Mouse (Mus musculus) olfactory bulb, adult 2 months (tissue): ENCODE data around the gene Itgb5. TPM values are rescaled to one million over a fixed set of nuclear protein-coding genes. Genes with fewer than 3 reads are reported as not detected.

ENCODE experiments used
- H3K27ac ChIP-seq: fragments of 200-500 bp; 2 replicates; pipeline ENCODE4 v1.5.1; 2012; ENCODE audit warnings: low read depth, low read length; ENCODE audit not compliant: insufficient read depth
- H3K4me1 ChIP-seq: fragments of 200-500 bp; 2 replicates; pipeline ENCODE4 v1.6.1; 2012; ENCODE audit warnings: low read length; ENCODE audit not compliant: control insufficient read depth, insufficient read depth
- H3K4me3 ChIP-seq: fragments of 200-500 bp; 2 replicates; pipeline ENCODE4 v1.5.1; 2012; ENCODE audit warnings: mild to moderate bottlenecking, low read depth, low read length, moderate library complexity; ENCODE audit not compliant: insufficient read depth
- CTCF ChIP-seq: fragments of 200-500 bp; IDR thresholded peaks from 2 replicates; pipeline ENCODE4 v1.5.1; 2012; ENCODE audit warnings: low read depth, mild to moderate bottlenecking, low read length, moderate library complexity; ENCODE audit not compliant: insufficient read depth
- POLR2A ChIP-seq: fragments of 200-500 bp; IDR thresholded peaks from 2 replicates; pipeline ENCODE4 v1.6.1; 2012; ENCODE audit warnings: mild to moderate bottlenecking, low read depth, low read length, moderate library complexity; ENCODE audit not compliant: insufficient read depth
- WGBS: fragments of 180-500 bp; shearing (Covaris S2); methylation state at CpG from one replicate; pipeline ENCODE4 v1.1.7; 2018; 5-methylcytosine and 5-hydroxymethylcytosine counted together
- polyA plus RNA-seq: library from polyadenylated mRNA; stranded (reverse); fragments of >200 nt; gene quantifications from 2 replicates; pipeline ENCODE4 v1.2.4, GENCODE M21; 2012; ENCODE audit warnings: low replicate concordance; ENCODE audit not compliant: missing spikeins, insufficient read depth, insufficient read length

Gene Itgb5
- polyA plus RNA-seq, 1 experiment, result not detected

DNA sequence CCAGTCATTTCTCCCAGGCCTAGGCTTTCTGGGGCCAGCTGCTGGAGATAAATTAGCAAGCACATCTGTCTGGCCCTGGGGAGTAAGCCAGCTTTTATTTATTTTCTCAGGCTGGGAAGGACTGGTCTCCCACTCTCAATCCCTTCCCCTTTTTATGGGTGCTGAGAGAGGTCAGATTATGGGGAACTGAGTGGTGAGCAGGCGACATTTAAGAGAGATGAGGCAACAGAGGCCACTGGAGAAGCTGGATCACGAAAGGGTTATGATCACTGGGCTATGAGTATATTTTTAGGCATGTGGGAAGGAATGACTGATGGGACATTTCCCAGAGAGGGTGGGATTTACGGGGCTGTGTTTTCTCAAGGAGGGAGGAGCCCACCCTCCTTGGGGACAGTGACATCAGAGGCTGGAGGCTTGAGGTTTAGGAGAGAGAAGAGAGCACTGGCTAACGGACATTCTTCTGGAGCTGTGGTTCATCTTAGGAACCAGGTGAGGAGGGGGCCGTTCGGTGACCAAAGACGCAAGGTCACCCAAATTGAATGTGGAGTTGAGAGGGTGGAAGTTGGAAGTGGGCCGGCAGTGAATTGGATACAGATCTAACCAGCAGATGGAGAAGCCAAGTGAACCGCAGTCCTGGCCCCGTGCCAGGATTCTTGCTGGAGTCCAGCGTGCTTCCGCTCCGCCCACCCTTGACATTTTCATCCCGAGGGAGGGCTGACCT is 62.3 kb downstream of the Itgb5 start:
- no peak overlapping the region for H3K4me3 ChIP-seq
- H3K4me1 ChIP-seq, result peaks cover 11% of the 10 kb centered on the region
- WGBS, result 25% methylated on average over 14 of the region's 14 CpGs
- no peak for TF ChIP-seq CTCF
- TF ChIP-seq POLR2A, result no peak
- H3K27ac ChIP-seq, result no peak overlapping the region

GRCm38 (mm10) chr16:33892539-33892938 is 63.1 kb downstream of the Itgb5 start:
- 52% methylated on average over 6 of the region's 6 CpGs for WGBS
- H3K27ac ChIP-seq, result no peak overlapping the region
- no peak overlapping the region for H3K4me3 ChIP-seq
- TF ChIP-seq CTCF, result no peak
- TF ChIP-seq POLR2A, result no peak
- peaks cover 11% of the 10 kb centered on the region for H3K4me1 ChIP-seq

DNA sequence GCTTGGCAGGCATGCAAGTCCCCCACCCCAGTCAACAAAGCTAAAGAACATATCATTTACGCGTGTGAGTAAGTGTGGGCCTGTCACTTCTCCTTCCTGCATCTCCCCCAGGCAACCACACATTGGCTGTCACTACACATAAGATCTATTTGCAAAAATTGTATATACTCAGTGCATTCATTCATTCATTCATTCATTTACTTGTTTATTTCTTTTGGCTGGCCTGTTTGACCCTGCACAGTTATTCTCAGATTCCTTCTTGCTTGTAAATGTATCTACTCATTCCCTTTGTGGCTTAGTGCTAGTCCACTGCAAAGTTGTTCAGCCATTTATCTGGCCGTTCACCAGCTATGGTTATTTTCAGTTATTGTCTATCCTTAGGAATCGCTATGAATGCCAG is 64.3 kb downstream of the Itgb5 start:
- H3K4me1 ChIP-seq, result peaks cover 11% of the 10 kb centered on the region
- TF ChIP-seq POLR2A (no peak), CTCF (no peak)
- no peak overlapping the region for H3K4me3 ChIP-seq
- no peak overlapping the region for H3K27ac ChIP-seq
- 91% methylated on average over 4 of the region's 4 CpGs for WGBS

DNA sequence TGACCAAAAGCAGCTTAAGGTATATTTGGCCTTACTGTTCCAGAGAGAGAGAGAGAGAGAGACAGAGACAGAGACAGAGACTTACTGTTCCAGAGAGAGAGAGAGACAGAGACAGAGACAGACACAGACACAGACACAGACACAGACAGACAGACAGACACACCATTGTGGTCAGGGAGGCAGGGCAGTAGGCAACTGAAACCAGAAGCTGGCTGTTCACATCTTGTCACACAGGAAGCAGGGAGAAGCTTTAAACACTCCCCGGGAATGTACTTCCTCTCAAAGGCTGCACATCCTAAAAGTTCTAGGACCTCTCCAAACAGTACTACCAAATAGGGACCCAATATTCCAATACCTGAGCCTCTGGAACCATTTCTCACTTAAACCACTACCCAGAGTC is 65.0 kb downstream of the Itgb5 start:
- Histone ChIP-seq H3K4me1 (peaks cover 11% of the 10 kb centered on the region), H3K4me3 (no peak overlapping the region), H3K27ac (no peak overlapping the region)
- 91% methylated on average over 1 of the region's 1 CpGs for WGBS
- TF ChIP-seq CTCF, result no peak
- no peak for TF ChIP-seq POLR2A

DNA sequence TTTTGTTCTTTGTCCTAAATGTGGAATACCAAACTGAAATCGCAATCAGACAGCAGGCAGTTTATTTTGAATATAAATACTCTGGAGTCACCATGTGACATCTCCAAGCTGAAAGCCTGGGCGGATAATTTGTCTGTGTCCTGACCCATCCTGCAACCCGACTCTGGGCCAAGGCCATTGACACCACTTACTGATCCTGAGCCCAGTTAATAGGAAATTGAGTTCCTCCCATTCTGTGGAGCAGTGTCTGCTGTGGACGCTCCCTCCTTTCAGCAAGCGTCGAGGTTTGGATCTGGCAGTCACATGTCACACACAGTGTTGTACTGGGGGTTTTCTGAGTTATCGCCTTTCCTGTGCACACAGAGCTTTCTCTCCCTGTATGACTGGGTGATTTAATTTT is 66.2 kb downstream of the Itgb5 start:
- 76% methylated on average over 7 of the region's 7 CpGs for WGBS
- H3K27ac ChIP-seq, result no peak overlapping the region
- TF ChIP-seq CTCF (no peak), POLR2A (no peak)
- H3K4me3 ChIP-seq, result no peak overlapping the region
- H3K4me1 ChIP-seq, result peaks cover 11% of the 10 kb centered on the region

DNA sequence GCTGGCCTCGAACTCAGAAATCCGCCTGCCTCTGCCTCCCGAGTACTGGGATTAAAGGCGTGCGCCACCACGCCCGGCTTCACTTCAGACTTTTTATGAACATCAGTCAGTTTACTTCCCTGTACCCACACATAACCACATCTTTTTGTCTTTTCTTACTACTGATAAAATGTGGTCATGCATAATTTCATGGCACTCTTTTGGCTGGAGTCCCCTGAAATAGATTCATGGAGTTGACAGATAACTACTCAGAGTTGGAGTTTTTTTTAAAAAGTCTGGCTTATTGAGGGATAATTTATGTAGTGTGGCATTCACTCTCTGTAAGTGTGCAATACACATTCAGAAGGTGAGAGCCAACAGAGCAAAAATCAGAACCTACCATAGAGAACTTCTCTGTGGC is 67.3 kb downstream of the Itgb5 start:
- TF ChIP-seq CTCF (no peak), POLR2A (no peak)

DNA sequence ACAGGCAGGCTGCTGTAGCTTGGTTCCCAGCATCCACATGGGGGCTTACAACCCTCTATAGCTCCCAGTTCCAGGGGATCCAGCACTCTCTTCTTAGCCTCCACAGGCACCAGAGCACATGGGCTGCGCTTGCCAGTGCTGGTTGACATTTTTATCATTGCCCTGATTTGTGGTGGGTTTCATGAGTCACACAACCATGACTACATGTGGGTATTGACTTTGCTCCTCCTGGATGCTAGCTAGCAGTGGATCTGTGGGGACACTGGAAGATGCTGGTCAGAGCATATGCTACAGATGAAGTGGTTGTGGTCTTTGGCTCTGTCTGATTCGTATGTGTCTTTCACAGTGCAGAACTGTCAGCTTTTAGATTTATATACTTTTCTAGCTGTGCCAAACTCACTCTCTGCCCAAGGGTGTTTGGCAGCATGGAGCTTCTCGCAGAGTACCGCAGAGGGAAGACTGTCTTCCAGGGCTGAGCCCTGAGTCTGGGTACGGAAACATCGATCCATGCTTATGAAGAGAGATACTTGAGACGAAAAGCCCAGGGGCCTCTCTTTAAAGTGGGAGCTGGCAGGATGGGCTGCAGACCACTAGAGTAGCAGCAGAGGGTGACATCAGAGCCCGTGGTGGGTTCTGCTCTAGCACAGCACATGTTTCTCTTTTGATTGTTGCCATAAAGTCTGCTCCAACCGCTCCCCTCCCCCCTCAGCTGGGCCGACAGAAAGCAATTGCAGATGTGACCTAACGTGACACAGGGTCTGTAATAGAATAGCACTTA is 74.4 kb downstream of the Itgb5 start:
- H3K4me1 ChIP-seq, result no peaks in the 10 kb centered on the region
- no peak for TF ChIP-seq CTCF
- TF ChIP-seq POLR2A, result no peak
- H3K4me3 ChIP-seq, result no peak overlapping the region
- 77% methylated on average over 11 of the region's 11 CpGs for WGBS
- no peak overlapping the region for H3K27ac ChIP-seq

More for the DNA sequence above, 67.3 kb downstream of the Itgb5 start:
- Histone ChIP-seq H3K4me3 (no peak overlapping the region), H3K4me1 (peaks cover 4% of the 10 kb centered on the region), H3K27ac (no peak overlapping the region)
- 98% methylated on average over 7 of the region's 7 CpGs for WGBS

DNA sequence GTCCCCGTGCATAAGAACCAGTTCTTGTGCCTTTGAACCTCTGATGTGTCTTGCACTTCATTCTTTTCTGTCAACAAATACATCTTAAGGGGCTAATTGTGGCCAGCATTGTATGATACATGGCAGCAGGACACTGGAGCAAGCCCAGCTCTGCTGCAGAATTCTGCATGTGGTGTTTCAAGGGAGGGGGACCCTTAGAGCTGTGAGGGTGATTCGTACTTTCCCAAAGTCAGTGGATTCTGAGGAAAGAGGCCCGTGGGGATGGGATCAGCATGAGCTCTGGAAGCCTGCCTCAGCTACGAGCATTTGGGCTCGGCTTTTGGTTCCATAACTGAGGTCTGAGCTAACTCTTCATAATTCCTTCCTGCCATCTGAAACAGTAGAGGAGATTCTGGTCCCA is 75.1 kb downstream of the Itgb5 start:
- H3K27ac ChIP-seq, result no peak overlapping the region
- H3K4me1 ChIP-seq, result no peaks in the 10 kb centered on the region
- no peak overlapping the region for H3K4me3 ChIP-seq
- WGBS, result 85% methylated on average over 5 of the region's 5 CpGs
- TF ChIP-seq CTCF, result no peak
- no peak for TF ChIP-seq POLR2A

GRCm38 (mm10) chr16:33908239-33908638 is 78.8 kb downstream of the Itgb5 start:
- TF ChIP-seq CTCF (no peak), POLR2A (no peak)
- H3K4me1 ChIP-seq, result no peaks in the 10 kb centered on the region
- WGBS, result 80% methylated on average over 4 of the region's 4 CpGs
- H3K4me3 ChIP-seq, result no peak overlapping the region
- no peak overlapping the region for H3K27ac ChIP-seq

DNA sequence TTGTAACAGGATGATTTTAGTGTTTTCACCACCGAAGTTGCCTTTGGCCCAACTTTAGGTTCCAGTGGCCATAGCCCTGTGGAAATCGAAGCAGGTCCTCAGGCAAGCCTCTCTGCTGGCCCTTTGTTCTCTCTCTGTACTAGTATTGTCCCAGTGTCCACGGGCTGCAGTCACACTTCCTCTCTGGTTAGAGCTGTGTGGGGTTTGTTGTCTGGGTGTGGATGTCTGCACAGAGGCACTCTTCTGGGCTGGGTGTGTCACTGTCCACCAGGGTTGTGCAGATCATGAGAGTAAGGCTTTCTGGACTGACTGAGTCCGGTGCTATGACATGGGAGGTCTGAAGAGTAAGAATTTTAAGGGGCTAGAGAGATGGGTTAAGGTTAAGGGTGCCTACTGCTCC is 85.5 kb downstream of the Itgb5 start:
- no peak overlapping the region for H3K4me3 ChIP-seq
- 0 out of 2 replicates have a peak, but pooled peaks cover 4% of the 10 kb centered on the region for H3K4me1 ChIP-seq
- TF ChIP-seq POLR2A, result no peak
- no peak for TF ChIP-seq CTCF
- H3K27ac ChIP-seq, result no peak overlapping the region
- 78% methylated on average over 4 of the region's 4 CpGs for WGBS
